Mouse (Mus musculus): ENCODE measurements around the gene Gm21964. TPM values are rescaled to one million over a fixed set of nuclear protein-coding genes. Genes with fewer than 3 reads are reported as not detected.
A peak's percentile ranks its signal among the peaks of the same experiment; 100 is the strongest.

Gene Gm21964
- polyA plus RNA-seq, 1 experiment from 2014 or later = not detected

GRCm38 (mm10) chr8:110079282-110080221 lies 21.5 kb upstream of the Gm21964 start, which contains the start of gene Zfp612:
Gene Zfp612 (plus strand): TSS chr8:110079746.
- peak within 1 kb of the TSS; percentile 75 for H3K4me2 ChIP-seq (ENCODE audit: low read depth, low read length)
- peak within 1 kb of the TSS; percentile 61 for H3K4me3 ChIP-seq (replicated peaks; ENCODE audit: low read length)
- H3K27me3 ChIP-seq (ENCODE audit: control insufficient read depth, insufficient read depth, low read length) = no peaks in the 10 kb centered on the region
- H3K27ac ChIP-seq (ENCODE audit: low read length) = no peak within 1 kb of the TSS
- H3K9ac ChIP-seq (ENCODE audit: low read length) = peak within 1 kb of the TSS; percentile 73
- peak; percentile 89; the same call in 1 of the 2 replicates for ATAC-seq (ENCODE audit: insufficient read depth, low FRiP score)
- H3K9me3 ChIP-seq (replicated peaks; ENCODE audit: control insufficient read depth, low read length) = no peaks in the 10 kb centered on the region
- no peaks in the 10 kb centered on the region; the same call in 1 of the 2 replicates for H3K36me3 ChIP-seq (ENCODE audit: control insufficient read depth, insufficient read depth, low read length)
- 6% methylated on average over 54 of the region's 54 CpGs for whole genome bisulfite sequencing
- H3K4me1 ChIP-seq (ENCODE audit: control insufficient read depth, insufficient read depth, low read length) = peaks cover 4% of the 10 kb centered on the region; the same call in 1 of the 2 replicates

GRCm38 (mm10) chr8:110082416-110083105 lies 18.4 kb upstream of the Gm21964 start:
- WGBS = 74% methylated on average over 11 of the region's 11 CpGs

GRCm38 (mm10) chr8:110091869-110092268 lies 9.1 kb upstream of the Gm21964 start:
- WGBS = 36% methylated on average over 1 of the region's 1 CpGs
- Histone ChIP-seq H3K4me1 (ENCODE audit: control insufficient read depth, insufficient read depth, low read length) (no peaks in the 10 kb centered on the region), H3K9me3 (replicated peaks; ENCODE audit: control insufficient read depth, low read length) (peaks cover 11% of the 10 kb centered on the region), H3K27ac (ENCODE audit: low read length) (no peak overlapping the region), H3K9ac (ENCODE audit: low read length) (no peak overlapping the region), H3K4me2 (ENCODE audit: low read depth, low read length) (no peak overlapping the region), H3K36me3 (ENCODE audit: control insufficient read depth, insufficient read depth, low read length) (peaks cover 16% of the 10 kb centered on the region), H3K4me3 (replicated peaks; ENCODE audit: low read length) (no peak overlapping the region), H3K27me3 (ENCODE audit: control insufficient read depth, insufficient read depth, low read length) (no peaks in the 10 kb centered on the region)
- ATAC-seq (ENCODE audit: insufficient read depth, low FRiP score) = peak; percentile 50; the same call in 1 of the 2 replicates

More at GRCm38 (mm10) chr8:110082416-110083105, 18.4 kb upstream of the Gm21964 start:
- H3K36me3 ChIP-seq (ENCODE audit: control insufficient read depth, insufficient read depth, low read length) = no peaks in the 10 kb centered on the region; the same call in 1 of the 2 replicates
- H3K4me3 ChIP-seq (replicated peaks; ENCODE audit: low read length) = no peak overlapping the region
- no peak overlapping the region for H3K27ac ChIP-seq (ENCODE audit: low read length)
- H3K4me1 ChIP-seq (ENCODE audit: control insufficient read depth, insufficient read depth, low read length) = peaks cover 4% of the 10 kb centered on the region; the same call in 1 of the 2 replicates
- ATAC-seq (ENCODE audit: insufficient read depth, low FRiP score) = no peak
- H3K27me3 ChIP-seq (ENCODE audit: control insufficient read depth, insufficient read depth, low read length) = no peaks in the 10 kb centered on the region
- H3K9ac ChIP-seq (ENCODE audit: low read length) = no peak overlapping the region
- no peak overlapping the region for H3K4me2 ChIP-seq (ENCODE audit: low read depth, low read length)
- no peaks in the 10 kb centered on the region for H3K9me3 ChIP-seq (replicated peaks; ENCODE audit: control insufficient read depth, low read length)

- H3K4me3 ChIP-seq (replicated peaks; ENCODE audit: low read length) = no peak overlapping the region
- no peaks in the 10 kb centered on the region for H3K4me1 ChIP-seq (ENCODE audit: control insufficient read depth, insufficient read depth, low read length)
- 81% methylated on average over 15 of the region's 15 CpGs for WGBS
- H3K27me3 ChIP-seq (ENCODE audit: control insufficient read depth, insufficient read depth, low read length) = no peaks in the 10 kb centered on the region
- ATAC-seq (ENCODE audit: insufficient read depth, low FRiP score) = no peak
- no peak overlapping the region for H3K27ac ChIP-seq (ENCODE audit: low read length)
- H3K4me2 ChIP-seq (ENCODE audit: low read depth, low read length) = no peak overlapping the region
- H3K9ac ChIP-seq (ENCODE audit: low read length) = no peak overlapping the region
- no peaks in the 10 kb centered on the region for H3K36me3 ChIP-seq (ENCODE audit: control insufficient read depth, insufficient read depth, low read length)
- H3K9me3 ChIP-seq (replicated peaks; ENCODE audit: control insufficient read depth, low read length) = no peaks in the 10 kb centered on the region
Observed at GRCm38 (mm10) chr8:110101676-110102075, 669 bp downstream of the Gm21964 start.

- H3K27me3 ChIP-seq (ENCODE audit: control insufficient read depth, insufficient read depth, low read length) = no peaks in the 10 kb centered on the region
- H3K4me1 ChIP-seq (ENCODE audit: control insufficient read depth, insufficient read depth, low read length) = no peaks in the 10 kb centered on the region
- H3K4me2 ChIP-seq (ENCODE audit: low read depth, low read length) = no peak within 1 kb of the TSS
- WGBS = 94% methylated on average over 3 of the region's 3 CpGs
- no peak within 1 kb of the TSS for H3K4me3 ChIP-seq (replicated peaks; ENCODE audit: low read length)
- H3K27ac ChIP-seq (ENCODE audit: low read length) = no peak within 1 kb of the TSS
- H3K36me3 ChIP-seq (ENCODE audit: control insufficient read depth, insufficient read depth, low read length) = no peaks in the 10 kb centered on the region
- H3K9ac ChIP-seq (ENCODE audit: low read length) = no peak within 1 kb of the TSS
- no peak for ATAC-seq (ENCODE audit: insufficient read depth, low FRiP score)
- H3K9me3 ChIP-seq (replicated peaks; ENCODE audit: control insufficient read depth, low read length) = no peaks in the 10 kb centered on the region
Observed at GRCm38 (mm10) chr8:110102653-110103052, 1.6 kb downstream of the Gm21964 start, which contains the start of gene Gm17720. Gene Gm17720 (minus strand): TSS chr8:110102753.

GRCm38 (mm10) chr8:110119715-110120114 lies 18.7 kb downstream of the Gm21964 start:
- H3K9ac ChIP-seq (ENCODE audit: low read length) = no peak overlapping the region
- no peak overlapping the region for H3K4me2 ChIP-seq (ENCODE audit: low read depth, low read length)
- H3K36me3 ChIP-seq (ENCODE audit: control insufficient read depth, insufficient read depth, low read length) = no peaks in the 10 kb centered on the region
- ATAC-seq (ENCODE audit: insufficient read depth, low FRiP score) = no peak
- WGBS = 47% methylated on average over 6 of the region's 6 CpGs
- H3K9me3 ChIP-seq (replicated peaks; ENCODE audit: control insufficient read depth, low read length) = no peaks in the 10 kb centered on the region
- H3K27ac ChIP-seq (ENCODE audit: low read length) = no peak overlapping the region
- no peak overlapping the region for H3K4me3 ChIP-seq (replicated peaks; ENCODE audit: low read length)
- no peaks in the 10 kb centered on the region for H3K4me1 ChIP-seq (ENCODE audit: control insufficient read depth, insufficient read depth, low read length)
- no peaks in the 10 kb centered on the region for H3K27me3 ChIP-seq (ENCODE audit: control insufficient read depth, insufficient read depth, low read length)

- WGBS = 16% methylated on average over 13 of the region's 13 CpGs
- H3K4me2 ChIP-seq (ENCODE audit: low read depth, low read length) = no peak overlapping the region
- ATAC-seq (ENCODE audit: insufficient read depth, low FRiP score) = peak; percentile 56
Observed at GRCm38 (mm10) chr8:110130537-110130936, 29.5 kb downstream of the Gm21964 start.

GRCm38 (mm10) chr8:110134236-110134635 lies 33.2 kb downstream of the Gm21964 start:
- no peaks in the 10 kb centered on the region for H3K27me3 ChIP-seq (ENCODE audit: control insufficient read depth, insufficient read depth, low read length)
- H3K9ac ChIP-seq (ENCODE audit: low read length) = no peak overlapping the region
- no peaks in the 10 kb centered on the region for H3K9me3 ChIP-seq (replicated peaks; ENCODE audit: control insufficient read depth, low read length)
- ATAC-seq (ENCODE audit: insufficient read depth, low FRiP score) = no peak
- no peak overlapping the region for H3K4me2 ChIP-seq (ENCODE audit: low read depth, low read length)
- no peaks in the 10 kb centered on the region for H3K4me1 ChIP-seq (ENCODE audit: control insufficient read depth, insufficient read depth, low read length)
- H3K36me3 ChIP-seq (ENCODE audit: control insufficient read depth, insufficient read depth, low read length) = no peaks in the 10 kb centered on the region
- 90% methylated on average over 8 of the region's 8 CpGs for WGBS
- no peak overlapping the region for H3K27ac ChIP-seq (ENCODE audit: low read length)
- H3K4me3 ChIP-seq (replicated peaks; ENCODE audit: low read length) = no peak overlapping the region

More at GRCm38 (mm10) chr8:110130537-110130936, 29.5 kb downstream of the Gm21964 start:
- H3K27me3 ChIP-seq (ENCODE audit: control insufficient read depth, insufficient read depth, low read length) = no peaks in the 10 kb centered on the region
- no peak overlapping the region for H3K9ac ChIP-seq (ENCODE audit: low read length)
- H3K36me3 ChIP-seq (ENCODE audit: control insufficient read depth, insufficient read depth, low read length) = no peaks in the 10 kb centered on the region
- H3K4me3 ChIP-seq (replicated peaks; ENCODE audit: low read length) = no peak overlapping the region
- no peak overlapping the region for H3K27ac ChIP-seq (ENCODE audit: low read length)
- H3K4me1 ChIP-seq (ENCODE audit: control insufficient read depth, insufficient read depth, low read length) = no peaks in the 10 kb centered on the region
- H3K9me3 ChIP-seq (replicated peaks; ENCODE audit: control insufficient read depth, low read length) = no peaks in the 10 kb centered on the region

GRCm38 (mm10) chr8:110135515-110135914 lies 34.5 kb downstream of the Gm21964 start:
- H3K27me3 ChIP-seq (ENCODE audit: control insufficient read depth, insufficient read depth, low read length) = no peaks in the 10 kb centered on the region
- 74% methylated on average over 7 of the region's 7 CpGs for WGBS
- H3K9ac ChIP-seq (ENCODE audit: low read length) = no peak overlapping the region
- ATAC-seq (ENCODE audit: insufficient read depth, low FRiP score) = no peak
- no peak overlapping the region for H3K4me3 ChIP-seq (replicated peaks; ENCODE audit: low read length)
- no peak overlapping the region for H3K4me2 ChIP-seq (ENCODE audit: low read depth, low read length)
- no peaks in the 10 kb centered on the region for H3K9me3 ChIP-seq (replicated peaks; ENCODE audit: control insufficient read depth, low read length)
- no peaks in the 10 kb centered on the region for H3K4me1 ChIP-seq (ENCODE audit: control insufficient read depth, insufficient read depth, low read length)
- H3K36me3 ChIP-seq (ENCODE audit: control insufficient read depth, insufficient read depth, low read length) = no peaks in the 10 kb centered on the region
- no peak overlapping the region for H3K27ac ChIP-seq (ENCODE audit: low read length)

Measured in stomach, embryonic 16.5 days (tissue).